Mouse (Mus musculus) lung, postnatal 36 days (tissue): Measurements from ENCODE around the gene Plcl2.
A peak's percentile ranks its signal among the peaks of the same experiment; 100 is the strongest.
"Not testable (repeated sequence)": the region's sequence is repeated elsewhere in the genome, so short reads cannot be mapped to it uniquely, and the experiment has no call there.

Experiments used
- DNase-seq: peaks from one replicate; pipeline ENCODE4 v3.0.0; 2022; ENCODE audit warnings: mixed read lengths

Plcl2 gene

DNA sequence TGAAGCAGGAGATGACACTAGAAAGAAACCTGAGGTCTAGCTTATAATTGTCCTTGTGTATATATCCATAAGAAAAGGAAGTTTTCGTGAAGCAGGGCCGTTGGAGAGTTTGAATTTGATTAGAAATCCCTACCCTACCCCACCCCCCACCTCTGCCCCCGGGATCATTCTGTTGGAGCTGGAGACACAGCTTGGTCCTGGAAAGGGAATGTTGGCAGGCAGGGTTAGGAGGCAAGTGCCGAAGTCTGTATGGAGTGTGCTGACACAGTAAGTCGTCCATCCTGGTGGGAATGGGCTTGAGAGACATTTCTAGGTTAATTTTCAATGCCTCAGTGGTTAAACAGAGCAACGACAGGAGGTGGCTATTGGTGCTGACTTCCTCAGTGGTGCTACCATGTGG, 8.4 kb upstream of the Plcl2 start:
- DNase-seq, result no peak

DNA sequence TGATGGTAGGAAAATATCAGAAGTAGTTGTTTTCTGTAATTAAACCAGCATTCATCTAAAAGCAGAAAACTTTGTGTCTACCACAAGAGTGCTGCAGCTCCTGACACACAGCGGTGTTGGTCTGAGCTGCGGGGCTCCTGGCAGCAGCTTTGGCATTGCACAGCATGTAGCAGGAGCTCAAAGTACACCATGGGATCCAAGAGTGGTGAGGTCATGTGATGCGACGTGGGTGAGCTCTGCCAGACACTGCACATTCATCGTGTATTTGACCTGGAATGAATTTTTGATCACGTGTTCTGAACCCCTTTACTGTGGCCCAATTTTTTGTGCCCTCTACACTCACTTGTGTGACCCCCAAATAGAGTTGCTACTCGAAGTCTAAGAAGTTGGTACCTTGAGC, 6.1 kb upstream of the Plcl2 start:
- no peak for DNase-seq

DNA sequence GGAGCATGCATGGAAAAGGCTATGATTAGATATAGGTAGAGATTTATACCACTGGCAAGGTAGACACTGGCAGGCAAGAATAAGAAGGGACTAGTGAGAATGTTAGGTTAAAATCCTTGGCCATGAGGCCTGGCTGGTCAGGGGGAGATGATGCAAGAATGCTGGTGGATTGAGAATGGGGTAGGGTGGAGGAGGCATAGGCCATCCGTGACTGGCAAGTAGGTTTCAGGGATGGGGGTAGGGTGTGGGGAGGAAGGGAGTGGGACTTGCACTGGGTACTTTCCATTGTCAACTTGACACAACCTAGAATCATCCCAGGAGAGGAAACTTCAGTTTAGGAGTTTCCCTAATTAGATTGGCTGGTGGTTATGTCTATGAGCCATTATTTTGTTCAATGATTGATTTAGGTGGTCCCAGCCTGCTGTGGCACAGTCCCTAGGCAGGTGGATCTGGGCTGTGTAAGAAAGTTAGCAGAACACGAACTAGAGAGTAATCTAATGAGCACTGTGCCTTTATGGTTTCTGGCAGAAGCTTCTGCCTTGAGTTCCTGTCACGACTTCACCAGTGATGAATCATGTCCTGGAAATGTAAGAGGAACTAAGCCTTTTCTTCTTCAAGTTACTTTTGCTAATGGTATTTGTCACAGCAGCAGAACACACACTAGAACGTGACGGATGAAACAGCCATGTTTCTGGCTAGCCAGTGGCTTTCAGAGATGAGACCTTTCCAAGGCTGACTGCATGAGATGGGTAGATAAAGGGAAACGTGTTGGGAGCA, 4.9 kb upstream of the Plcl2 start:
- no peak for DNase-seq

DNA sequence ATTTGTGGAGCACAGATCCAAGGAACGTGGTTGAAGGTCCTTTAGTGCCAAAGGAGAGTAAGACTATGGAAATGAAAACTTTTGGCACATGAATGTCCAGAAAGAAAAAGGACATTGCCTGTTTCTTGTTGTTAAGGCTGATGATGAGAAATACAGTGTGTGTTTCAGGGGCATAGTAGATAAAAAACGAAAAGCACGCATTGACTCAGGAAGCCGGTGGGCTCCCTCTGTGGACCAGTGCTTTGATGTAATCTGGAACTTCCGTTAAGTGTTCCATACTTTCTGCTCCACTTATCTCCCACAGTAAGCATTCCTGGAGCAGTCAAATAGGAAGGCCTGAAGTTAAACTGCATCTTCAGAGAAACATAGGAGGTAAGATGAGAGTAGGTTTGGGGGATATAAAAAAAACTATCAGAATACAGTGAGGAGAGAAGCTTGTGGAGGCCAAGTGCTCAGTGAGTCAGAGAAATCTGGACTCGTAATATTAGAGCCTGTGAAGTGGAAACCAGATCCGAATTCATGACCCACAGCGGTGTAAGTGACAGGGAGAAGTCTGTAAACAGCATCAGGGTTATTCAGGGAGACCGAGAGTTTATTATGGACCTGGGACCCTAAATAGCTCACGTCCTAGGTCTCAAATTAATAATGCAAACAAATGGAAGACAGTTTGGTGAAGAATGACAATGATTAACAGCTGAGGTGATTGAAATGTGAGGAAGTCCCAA, 3.1 kb upstream of the Plcl2 start:
- no peak for DNase-seq

DNA sequence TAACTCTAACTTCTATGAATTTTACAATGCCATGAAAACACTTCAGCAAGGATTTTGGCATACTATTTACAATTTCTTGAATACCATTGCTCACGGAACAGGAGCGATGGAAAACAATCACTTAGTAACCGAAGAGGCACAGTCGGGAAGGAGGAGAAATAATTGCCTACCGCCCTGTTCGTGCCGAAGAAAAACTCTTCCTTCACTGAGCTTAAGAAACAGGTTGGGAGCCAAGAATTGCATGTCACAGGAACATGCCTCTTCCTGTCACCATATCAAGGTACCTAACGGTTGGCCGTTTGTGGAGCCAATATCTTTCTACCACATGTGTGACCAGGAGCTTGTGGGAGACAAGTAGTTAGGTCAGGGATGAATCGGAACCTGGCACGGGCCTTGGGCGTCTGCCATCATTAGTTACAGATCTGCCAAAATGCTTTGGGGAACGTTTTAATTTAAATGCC, 2.3 kb upstream of the Plcl2 start:
- no peak for DNase-seq

DNA sequence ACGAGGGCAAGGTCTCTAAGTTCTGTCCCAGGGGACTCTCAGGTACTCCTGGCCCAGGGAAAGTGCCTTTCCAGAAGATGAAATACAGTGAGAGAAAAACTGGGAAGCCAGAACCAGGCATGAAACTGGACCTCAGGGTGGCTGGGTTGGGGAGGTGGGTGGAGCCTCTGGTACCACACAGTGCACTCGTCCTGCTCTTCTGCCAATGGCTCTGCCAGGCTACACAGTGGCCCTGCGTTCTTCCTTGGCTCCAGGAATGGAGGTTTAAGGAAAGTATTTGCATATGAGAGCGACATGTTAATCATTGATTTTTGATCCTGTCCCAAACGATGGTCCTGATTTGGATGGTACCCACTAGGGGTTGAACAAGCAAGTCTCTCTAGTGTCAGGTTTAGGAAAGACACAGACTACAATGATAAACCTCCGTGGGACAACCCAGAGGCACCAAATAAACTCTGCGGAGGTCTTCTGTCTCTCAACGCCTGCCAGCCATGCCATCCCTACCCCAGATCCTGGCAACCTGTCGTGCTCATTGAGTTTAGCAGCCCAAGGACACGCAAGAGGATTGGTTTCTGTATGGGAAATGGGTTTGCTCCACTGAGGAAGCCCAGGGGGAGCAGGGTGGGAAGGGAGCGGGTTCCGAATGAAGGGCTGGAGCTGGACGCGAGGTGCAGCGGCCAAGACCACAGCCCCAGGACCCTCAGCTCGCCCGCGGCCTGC, 988 bp upstream of the Plcl2 start:
- no peak for DNase-seq

DNA sequence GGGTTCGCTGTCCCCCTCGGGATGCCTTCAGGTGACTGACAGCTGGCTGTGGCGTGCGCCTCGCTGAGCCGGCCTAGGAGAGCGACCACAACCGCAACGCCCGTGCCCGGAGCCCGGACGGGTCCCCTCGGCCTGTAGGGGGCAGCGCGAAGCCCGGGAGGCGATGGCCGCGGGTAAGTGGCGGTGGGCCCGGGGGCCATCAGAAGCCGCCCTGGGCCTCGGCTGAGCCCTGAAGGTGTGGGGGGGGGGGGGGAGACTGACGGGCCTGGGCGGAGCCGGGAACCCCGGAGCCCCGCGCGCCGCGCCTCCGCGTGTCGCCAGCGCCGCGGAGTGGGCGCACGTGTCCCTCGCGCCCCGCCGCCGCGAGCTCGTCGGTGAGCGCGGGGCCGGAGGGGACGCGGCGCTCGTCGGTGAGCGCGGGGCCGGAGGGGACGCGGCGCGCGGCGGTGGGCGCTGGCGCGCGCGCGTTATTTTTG, 390 bp upstream of the Plcl2 start:
- DNase-seq, result peak; percentile 69

DNA sequence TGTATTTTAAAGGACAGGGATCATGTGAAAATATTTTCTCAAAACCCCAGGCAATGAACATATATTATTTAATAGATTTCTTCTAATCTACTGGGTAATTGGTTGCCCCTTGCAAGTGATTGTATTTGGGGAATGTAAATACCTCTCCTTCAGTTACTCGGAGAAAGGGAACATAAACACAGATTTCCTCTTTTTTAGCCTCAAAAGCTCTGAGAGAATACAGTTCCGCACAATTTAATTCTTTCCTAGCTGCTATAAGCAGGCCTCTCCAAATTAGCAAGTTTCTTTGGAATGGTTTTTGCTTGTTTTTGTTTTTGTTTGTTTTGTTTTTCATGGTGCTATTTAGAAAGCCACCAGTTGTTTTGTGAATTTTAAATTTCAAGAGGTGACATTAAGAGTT, 1.1 kb downstream of the Plcl2 start:
- DNase-seq, result no peak

DNA sequence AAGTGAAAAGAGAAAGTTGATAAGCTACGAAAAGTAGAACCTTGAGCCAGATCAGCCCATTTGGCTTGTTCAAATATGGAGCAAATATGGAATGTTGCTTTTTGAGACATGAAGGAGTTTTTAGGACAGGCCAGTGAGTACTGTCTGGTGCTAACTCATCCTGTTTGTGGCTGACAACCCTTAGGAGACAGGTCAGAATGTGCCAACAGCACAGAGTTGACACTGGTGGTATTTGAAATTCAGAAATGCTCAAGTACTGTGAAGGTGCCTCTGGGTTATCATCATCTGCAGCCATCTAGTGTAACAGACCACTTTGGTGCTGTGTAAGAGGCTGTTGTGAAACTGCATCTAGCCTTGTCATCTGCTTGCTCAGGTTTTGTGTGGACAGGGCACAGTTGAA, 1.5 kb downstream of the Plcl2 start:
- DNase-seq, result peak; percentile 16

DNA sequence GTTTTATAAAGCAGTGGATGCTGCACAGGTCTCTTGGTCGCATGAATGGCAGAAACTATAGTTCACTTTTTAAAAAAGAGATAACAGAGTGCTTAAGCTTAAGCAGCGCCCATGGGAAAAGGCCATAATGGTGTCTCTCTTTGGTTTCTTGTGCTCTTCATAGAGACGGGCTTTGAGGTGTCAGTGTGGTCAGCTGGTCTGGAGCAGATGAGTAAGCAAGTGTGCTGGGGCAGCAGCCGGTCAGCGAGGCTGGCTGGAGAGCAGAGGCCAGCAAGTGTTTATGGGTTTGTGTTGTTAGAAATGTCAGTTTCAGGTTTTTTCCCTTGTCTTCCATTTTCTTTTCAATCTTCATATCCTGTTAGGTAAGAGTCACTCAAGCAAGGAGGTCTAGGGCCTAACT, 3.0 kb downstream of the Plcl2 start:
- no peak for DNase-seq

DNA sequence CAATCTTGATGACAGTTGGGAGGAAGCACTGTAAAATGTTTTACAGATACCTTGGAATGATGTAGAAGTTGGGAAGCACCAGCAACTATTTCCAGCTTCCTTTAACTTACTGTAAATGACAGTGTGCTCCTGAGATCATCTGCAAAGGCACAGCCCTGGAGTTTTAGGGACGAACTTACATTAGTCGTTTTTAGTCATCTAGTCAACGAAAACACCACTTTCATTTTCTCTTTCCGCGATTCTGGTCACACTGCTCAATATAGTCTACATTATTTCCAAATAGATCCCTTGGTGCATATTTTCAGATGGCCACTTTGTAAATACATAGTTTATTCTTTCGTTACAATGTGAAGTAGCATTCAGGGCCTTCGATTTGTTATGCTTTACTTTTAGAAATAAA, 3.6 kb downstream of the Plcl2 start:
- no peak for DNase-seq

DNA sequence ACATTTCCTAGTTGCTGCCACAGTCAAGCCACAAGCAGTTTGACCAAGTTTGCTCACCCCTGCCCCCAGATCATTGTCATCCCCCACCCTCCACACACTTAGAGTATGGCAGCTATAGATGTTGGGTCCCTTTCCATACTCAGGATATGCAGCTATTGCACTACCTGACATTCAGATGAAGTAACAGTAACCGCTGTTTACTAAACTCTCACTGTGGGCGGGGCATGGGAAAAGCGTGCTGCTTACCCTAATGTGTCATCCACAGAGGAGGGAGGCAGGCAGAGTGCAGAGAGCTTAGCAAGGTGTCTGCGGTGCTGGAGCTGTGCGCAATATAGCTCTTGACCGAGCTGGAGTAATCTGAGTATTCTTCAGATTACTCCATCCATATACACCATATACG, 4.2 kb downstream of the Plcl2 start:
- peak; percentile 13 for DNase-seq

DNA sequence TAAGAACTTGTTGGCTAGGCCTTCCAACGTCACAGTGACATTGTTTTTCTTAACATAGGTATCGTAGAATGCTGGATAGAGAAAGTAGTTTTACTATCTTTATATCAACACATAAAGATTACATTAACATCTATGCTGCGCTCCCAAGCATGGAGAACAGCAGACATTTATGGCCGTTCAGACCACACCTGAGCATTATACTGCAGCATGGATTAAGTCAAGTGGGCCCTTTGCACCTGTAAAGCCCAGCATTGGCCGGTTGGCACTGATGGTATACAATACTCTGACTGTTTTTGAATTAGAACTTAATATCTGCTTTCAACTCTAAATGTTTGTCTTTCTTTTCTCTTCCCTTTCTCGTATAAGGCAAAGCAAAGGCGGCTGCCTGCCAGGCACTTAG, 4.8 kb downstream of the Plcl2 start:
- DNase-seq, result no peak

DNA sequence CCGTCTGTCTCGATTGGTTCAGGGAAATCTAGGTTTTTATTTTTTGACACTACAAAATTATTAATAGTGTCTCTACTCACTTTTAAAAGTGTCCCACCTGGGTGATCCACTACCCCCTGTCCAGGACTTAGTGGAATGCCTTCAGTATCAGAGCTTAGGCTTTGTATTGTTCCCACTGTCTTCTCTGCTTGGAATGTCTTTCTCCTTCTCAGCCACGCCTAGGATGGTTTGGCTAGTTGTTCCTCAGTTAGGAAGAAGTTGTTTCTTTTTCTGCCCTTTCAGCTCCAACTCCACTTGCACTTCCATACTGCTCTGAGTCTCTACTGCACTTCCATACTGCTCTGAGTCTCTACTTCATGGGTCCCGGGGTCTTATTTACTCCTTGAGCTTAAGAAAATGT, 6.7 kb downstream of the Plcl2 start:
- DNase-seq, result no peak

DNA sequence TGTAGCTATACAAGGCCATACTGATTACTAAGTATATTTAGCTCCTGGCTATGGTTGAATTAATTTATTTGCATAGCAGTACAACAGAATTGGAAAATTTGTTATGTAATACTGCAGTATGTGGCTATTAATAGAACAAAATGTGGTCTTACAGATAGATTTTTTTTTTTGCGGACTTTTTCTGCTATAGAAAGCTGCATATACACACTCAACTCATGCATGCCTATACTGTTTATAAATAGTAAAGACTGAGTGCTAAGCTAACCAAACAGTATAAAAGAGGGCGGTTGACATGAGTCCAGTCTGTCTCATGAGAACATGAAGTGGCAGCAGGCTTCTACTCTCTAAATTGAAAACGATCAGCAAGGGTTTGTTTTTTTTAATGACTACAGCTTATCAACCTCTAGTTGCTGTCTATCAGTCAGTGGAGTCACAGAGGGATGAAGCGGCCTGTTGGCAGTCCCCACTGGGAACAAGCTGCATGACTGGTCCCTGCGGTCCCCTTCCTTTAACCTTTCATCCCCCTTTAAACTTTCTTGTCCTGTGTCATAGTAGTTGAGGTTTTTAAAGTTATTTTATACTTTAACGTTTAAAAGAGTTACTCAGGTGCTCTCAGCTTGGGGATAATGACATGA, 8.7 kb downstream of the Plcl2 start:
- no peak for DNase-seq

DNA sequence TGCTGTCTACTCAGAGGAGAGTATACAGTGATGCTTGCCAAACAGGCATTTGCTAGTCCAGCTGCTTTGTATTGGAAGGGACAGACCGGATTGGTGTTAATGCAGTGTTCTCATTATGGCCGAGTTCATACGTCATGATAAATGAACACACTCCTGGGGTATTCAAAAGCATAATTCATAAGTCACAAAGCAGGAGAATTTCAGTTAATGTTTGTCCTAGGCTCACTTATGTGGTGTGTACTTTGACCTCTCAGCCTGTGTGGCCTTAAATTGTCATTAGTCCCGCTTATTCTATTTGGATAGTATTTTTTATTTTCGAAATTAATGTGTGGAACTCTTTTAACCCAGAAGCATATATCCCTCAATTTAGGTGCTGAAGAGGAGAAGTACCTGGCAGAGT, 10.4 kb downstream of the Plcl2 start:
- no peak for DNase-seq

DNA sequence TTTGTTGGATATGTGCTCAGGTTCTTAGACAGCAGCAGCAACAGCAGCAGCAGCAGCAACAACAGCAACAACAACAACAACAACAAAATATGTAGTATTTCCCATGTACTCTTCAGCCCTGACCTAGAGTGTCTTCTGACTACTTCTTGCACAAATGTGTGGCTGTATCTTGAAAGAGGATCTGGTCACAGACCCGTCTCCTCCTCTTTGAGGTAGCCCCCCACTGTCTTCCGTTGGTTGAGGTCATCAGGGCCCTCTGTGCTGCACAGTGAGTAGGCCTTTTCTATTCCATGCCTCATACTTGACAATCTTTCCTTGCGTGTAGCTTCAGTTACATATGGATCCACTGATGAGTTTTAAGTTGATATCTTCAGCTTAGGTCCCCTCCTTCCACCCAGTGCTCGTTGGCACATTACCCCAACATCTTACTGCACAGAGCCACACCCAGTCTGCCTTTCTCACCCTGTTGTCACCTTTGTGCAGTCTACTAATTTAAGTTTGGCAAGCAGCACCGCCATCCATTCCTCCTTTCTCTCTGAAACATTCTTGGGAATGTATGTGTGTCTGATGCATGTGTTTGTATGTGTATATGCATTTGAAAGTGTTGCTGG, 13.4 kb downstream of the Plcl2 start:
- no peak for DNase-seq

DNA sequence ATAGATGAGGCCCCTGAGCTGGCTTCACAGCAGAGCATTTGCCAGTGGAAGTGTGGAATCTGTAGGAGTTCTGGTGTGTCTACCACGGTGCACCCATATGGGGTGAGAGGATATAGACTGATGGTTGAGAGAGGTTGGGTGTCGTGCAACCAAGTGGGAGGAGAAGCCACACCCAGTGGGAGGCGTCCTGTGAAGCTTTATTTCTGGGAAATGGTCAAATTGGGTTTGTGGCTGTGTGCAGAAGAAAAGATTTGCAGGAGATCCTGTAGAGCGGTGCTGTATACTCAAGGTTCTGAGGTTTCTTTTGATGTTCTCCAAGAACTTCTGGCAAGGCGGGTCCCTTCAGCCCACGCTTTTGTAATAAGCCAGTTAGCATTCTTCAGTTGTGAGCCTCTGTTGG, 15.8 kb downstream of the Plcl2 start:
- DNase-seq, result peak; percentile 49

DNA sequence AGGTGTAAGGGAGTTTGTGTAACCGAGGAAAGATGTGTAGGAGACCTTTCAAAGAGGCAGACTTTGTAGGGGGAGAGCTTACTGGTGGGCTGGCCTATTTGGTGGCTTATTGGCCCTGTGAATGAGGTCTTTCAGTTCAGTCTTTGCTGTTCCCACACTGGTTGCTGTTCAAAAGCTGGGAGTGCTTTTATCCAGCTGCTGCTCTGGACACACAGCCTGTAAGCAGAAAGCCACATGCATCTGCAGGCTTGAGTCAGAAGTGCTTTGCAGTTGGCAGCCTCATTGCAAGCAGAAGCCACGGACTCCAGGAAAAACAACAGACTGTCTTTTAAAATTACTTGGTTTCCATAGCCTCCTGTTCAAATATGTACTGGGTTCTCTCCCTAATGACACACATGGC, 16.6 kb downstream of the Plcl2 start:
- no peak for DNase-seq

DNA sequence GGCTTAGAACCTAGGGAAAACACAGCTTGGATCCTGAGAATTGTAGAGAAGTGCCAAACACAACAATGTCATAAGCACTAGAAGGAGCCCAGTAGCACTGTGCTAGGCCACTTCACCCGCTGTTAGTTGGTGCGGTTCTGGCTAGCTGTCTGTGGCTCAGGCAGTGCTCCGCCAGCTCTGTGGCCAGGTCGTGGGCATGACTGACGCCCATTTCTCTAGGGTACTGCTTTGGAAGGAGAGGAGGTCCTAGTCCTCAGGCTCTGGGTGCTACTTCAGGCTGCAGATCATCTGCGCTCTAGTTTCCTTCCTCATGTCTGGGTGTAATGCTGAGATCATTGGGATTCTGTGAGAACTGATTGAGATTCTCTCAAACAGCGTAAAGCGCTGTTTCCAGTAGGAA, 20.9 kb downstream of the Plcl2 start:
- no peak for DNase-seq

DNA sequence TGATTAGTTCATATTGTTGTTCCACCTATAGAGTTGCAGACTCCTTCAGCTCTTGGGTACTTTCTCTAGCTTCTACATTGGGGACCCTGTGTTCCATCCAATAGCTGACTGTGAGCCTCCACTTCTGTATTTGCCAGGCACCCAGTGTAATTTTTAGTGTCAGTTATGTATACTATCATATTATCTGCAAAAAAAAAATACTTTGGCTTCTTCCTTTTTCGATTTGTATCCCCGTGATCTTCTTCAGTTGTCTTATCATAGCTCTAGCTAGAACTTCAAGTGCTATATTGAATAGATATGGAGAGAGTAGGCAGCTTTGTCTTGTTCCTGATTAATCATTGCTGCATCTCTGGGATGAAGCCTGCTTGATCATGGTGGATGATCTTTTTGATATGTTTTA, 25.7 kb downstream of the Plcl2 start:
- not testable (repeated sequence) for DNase-seq

DNA sequence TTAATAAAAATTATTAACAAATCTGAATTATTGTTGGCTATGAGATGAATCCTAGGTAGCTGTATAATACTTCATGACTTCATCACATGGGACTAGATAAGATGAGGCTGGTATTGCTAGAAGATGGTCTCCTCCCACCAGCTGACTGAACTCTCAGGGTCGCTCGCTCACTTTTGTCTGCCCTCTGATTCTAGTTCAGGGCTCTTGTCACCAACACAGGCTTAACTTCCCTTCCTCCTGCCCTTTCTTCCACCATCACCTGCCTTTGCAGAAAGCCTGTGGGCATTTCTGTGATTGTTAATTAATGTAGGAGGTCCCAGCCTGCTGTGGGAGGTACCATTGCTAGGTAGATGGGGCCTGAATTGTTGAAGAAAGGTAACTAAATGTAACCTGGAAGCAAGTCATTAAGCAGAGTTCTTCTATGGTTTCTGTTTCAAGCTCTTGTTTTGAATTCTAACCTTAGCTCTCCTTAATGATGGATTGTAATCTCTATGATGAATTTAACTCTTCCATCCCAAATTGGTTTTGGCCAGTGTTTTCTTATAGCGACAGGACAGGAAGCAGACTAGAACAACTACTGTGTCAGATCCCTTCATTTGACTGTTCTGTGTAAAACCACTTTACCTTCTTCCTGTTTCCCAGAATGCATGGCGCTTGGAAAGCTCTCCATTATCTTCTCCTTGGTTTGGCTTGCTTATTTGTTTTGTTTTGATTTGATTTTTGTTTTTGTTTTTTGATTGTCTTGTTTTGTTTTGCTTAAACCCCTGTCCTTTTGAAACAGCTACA, 27.4 kb downstream of the Plcl2 start:
- no peak for DNase-seq
